Mouse (Mus musculus) myocyte (in vitro differentiated cells): ENCODE measurements around the gene Ubr1. TPM values are rescaled to one million over a fixed set of nuclear protein-coding genes. Genes with fewer than 3 reads are reported as not detected.

Source experiments
- H3K27me3 ChIP-seq: one replicate; pipeline ENCODE4 v1.6.1; 2011; ENCODE audit not compliant: control insufficient read depth, insufficient read depth, insufficient read length
- H3K36me3 ChIP-seq: one replicate; pipeline ENCODE4 v1.6.1; 2011; ENCODE audit not compliant: control insufficient read depth, insufficient read depth
- H3K4me2 ChIP-seq: one replicate; pipeline ENCODE4 v1.6.1; 2011; ENCODE audit warnings: low read depth, control low read depth
- H3K4me3 ChIP-seq: one replicate; pipeline ENCODE4 v1.5.1; 2011; ENCODE audit warnings: mild to moderate bottlenecking, control low read depth, moderate library complexity
- H3K79me2 ChIP-seq: one replicate; pipeline ENCODE4 v1.6.1; 2011; ENCODE audit not compliant: control insufficient read depth, insufficient read depth
- H3ac ChIP-seq: one replicate; pipeline ENCODE4 v1.6.1; 2011; ENCODE audit not compliant: control insufficient read depth, insufficient read length
- CEBPB ChIP-seq: IDR thresholded peaks from 2 replicates; pipeline ENCODE4 v1.6.1; 2011; ENCODE audit warnings: mild to moderate bottlenecking, moderate library complexity; ENCODE audit not compliant: poor library complexity, insufficient read depth, severe bottlenecking
- E2F4 ChIP-seq: IDR thresholded peaks from one replicate; pipeline ENCODE4 v1.6.1; 2011; ENCODE audit warnings: mild to moderate bottlenecking, control low read depth, moderate library complexity; ENCODE audit not compliant: insufficient read depth
- MAX ChIP-seq: IDR thresholded peaks from one replicate; pipeline ENCODE4 v1.6.1; 2011; ENCODE audit warnings: low read depth, mild to moderate bottlenecking, control low read depth
- MYOD1 ChIP-seq, 3 experiments: IDR thresholded peaks; one replicate each; pipeline ENCODE4 v1.6.1; 2011; ENCODE audit warnings: control low read depth in 2 of 3, low read depth in 2 of 3, mild to moderate bottlenecking in 2 of 3, moderate library complexity in 1 of 3; ENCODE audit not compliant: insufficient read length in 2 of 3, control insufficient read depth in 1 of 3
- MYOG ChIP-seq, 3 experiments: IDR thresholded peaks; one replicate each; pipeline ENCODE4 v1.6.1; 2011; ENCODE audit warnings: control low read depth in 2 of 3, low read depth in 2 of 3, mild to moderate bottlenecking in 2 of 3; ENCODE audit not compliant: insufficient read length in 2 of 3, control insufficient read depth in 1 of 3, insufficient read depth in 1 of 3
- POLR2A ChIP-seq: IDR thresholded peaks from one replicate; pipeline ENCODE4 v1.6.1; 2011; ENCODE audit warnings: low read depth, mild to moderate bottlenecking, control low read depth, moderate library complexity; ENCODE audit not compliant: insufficient read length
- POLR2AphosphoS2 ChIP-seq: IDR thresholded peaks from one replicate; pipeline ENCODE4 v1.6.1; 2011; ENCODE audit warnings: low read depth, control low read depth; ENCODE audit not compliant: insufficient read length
- REST ChIP-seq: IDR thresholded peaks from one replicate; pipeline ENCODE4 v1.6.1; 2011; ENCODE audit warnings: mild to moderate bottlenecking, control low read depth, moderate library complexity; ENCODE audit not compliant: insufficient read depth, insufficient read length
- SRF ChIP-seq: IDR thresholded peaks from one replicate; pipeline ENCODE4 v1.6.1; 2011; ENCODE audit warnings: low read depth; ENCODE audit not compliant: control insufficient read depth, insufficient read length
- TCF12 ChIP-seq: IDR thresholded peaks from one replicate; pipeline ENCODE4 v1.6.1; 2011; ENCODE audit warnings: mild to moderate bottlenecking, control low read depth; ENCODE audit not compliant: poor library complexity, insufficient read depth, severe bottlenecking
- TCF3 ChIP-seq: IDR thresholded peaks from one replicate; pipeline ENCODE4 v1.6.1; 2011; ENCODE audit warnings: low read depth, control low read depth; ENCODE audit not compliant: insufficient read length
- USF1 ChIP-seq: IDR thresholded peaks from one replicate; pipeline ENCODE4 v1.6.1; 2011; ENCODE audit warnings: low read depth, mild to moderate bottlenecking, control low read depth, moderate library complexity
- polyA plus RNA-seq: library from polyadenylated mRNA; unstranded; fragments of >200 nt; fragmentation: generic; extraction: Trizol; gene quantifications from one replicate; pipeline ENCODE4 v1.2.1, GENCODE M21; 2012; ENCODE audit warnings: missing spikeins

The Ubr1 gene
- polyA plus RNA-seq, 1 experiment, result 5.8 TPM

- H3ac ChIP-seq, result no peak overlapping the region
- H3K4me2 ChIP-seq, result no peak overlapping the region
- TF ChIP-seq MAX (no peak), TCF3 (no peak), SRF (no peak), TCF12 (no peak), MYOD1 (IDR thresholded peaks at IDR 0.05; ENCODE audit: control insufficient read depth in 1 of 3, insufficient read length in 2 of 3, low read depth in 2 of 3) (no peak), REST (no peak), POLR2A (no peak), USF1 (no peak), E2F4 (no peak), CEBPB (no peak), POLR2AphosphoS2 (no peak), MYOG (IDR thresholded peaks at IDR 0.05; ENCODE audit: control insufficient read depth in 1 of 3, insufficient read depth in 1 of 3, insufficient read length in 2 of 3, low read depth in 2 of 3) (no peak)
- no peaks in the 10 kb centered on the region for H3K27me3 ChIP-seq
- H3K79me2 ChIP-seq, result peaks cover 7% of the 10 kb centered on the region
- H3K36me3 ChIP-seq, result peaks cover 17% of the 10 kb centered on the region
- H3K4me3 ChIP-seq, result no peak overlapping the region
These were observed 18.2 kb downstream of the Ubr1 start for GRCm38 (mm10) chr2:120952176-120952938.

- Histone ChIP-seq H3K79me2 (no peaks in the 10 kb centered on the region), H3K36me3 (peaks cover 28% of the 10 kb centered on the region)
- TF ChIP-seq TCF12 (no peak), MYOG (IDR thresholded peaks at IDR 0.05; ENCODE audit: control insufficient read depth in 1 of 3, insufficient read depth in 1 of 3, insufficient read length in 2 of 3, low read depth in 2 of 3) (no peak), REST (no peak), E2F4 (no peak), MAX (no peak), CEBPB (no peak), MYOD1 (IDR thresholded peaks at IDR 0.05; ENCODE audit: control insufficient read depth in 1 of 3, insufficient read length in 2 of 3, low read depth in 2 of 3) (no peak), TCF3 (no peak), SRF (no peak), POLR2AphosphoS2 (no peak), POLR2A (no peak), USF1 (no peak)
These were observed 19.3 kb downstream of the Ubr1 start for GRCm38 (mm10) chr2:120951208-120951607.

GRCm38 (mm10) chr2:120933038-120933437, 37.5 kb downstream of the Ubr1 start:
- Histone ChIP-seq H3K4me2 (no peak overlapping the region), H3K4me3 (no peak overlapping the region), H3ac (no peak overlapping the region), H3K27me3 (no peaks in the 10 kb centered on the region), H3K79me2 (no peaks in the 10 kb centered on the region), H3K36me3 (peaks cover 39% of the 10 kb centered on the region)
- no peak for TF ChIP-seq TCF3
- no peak for TF ChIP-seq E2F4
- TF ChIP-seq TCF12, result no peak
- TF ChIP-seq MYOD1 (IDR thresholded peaks at IDR 0.05; ENCODE audit: control insufficient read depth in 1 of 3, insufficient read length in 2 of 3, low read depth in 2 of 3), result no peak
- TF ChIP-seq MAX, result no peak
- TF ChIP-seq SRF, result no peak
- no peak for TF ChIP-seq USF1
- TF ChIP-seq CEBPB, result no peak
- TF ChIP-seq MYOG (IDR thresholded peaks at IDR 0.05; ENCODE audit: control insufficient read depth in 1 of 3, insufficient read depth in 1 of 3, insufficient read length in 2 of 3, low read depth in 2 of 3), result no peak
- no peak for TF ChIP-seq POLR2A
- no peak for TF ChIP-seq REST

More at GRCm38 (mm10) chr2:120951208-120951607, 19.3 kb downstream of the Ubr1 start:
- Histone ChIP-seq H3K27me3 (no peaks in the 10 kb centered on the region), H3ac (no peak overlapping the region), H3K4me3 (no peak overlapping the region), H3K4me2 (no peak overlapping the region)

GRCm38 (mm10) chr2:120909556-120909955, 61.0 kb downstream of the Ubr1 start:
- Histone ChIP-seq H3K36me3 (peaks cover 50% of the 10 kb centered on the region), H3K4me3 (no peak overlapping the region), H3K27me3 (no peaks in the 10 kb centered on the region), H3ac (no peak overlapping the region), H3K4me2 (no peak overlapping the region), H3K79me2 (no peaks in the 10 kb centered on the region)
- no peak for TF ChIP-seq MAX
- no peak for TF ChIP-seq POLR2AphosphoS2
- TF ChIP-seq REST, result no peak
- no peak for TF ChIP-seq TCF12
- TF ChIP-seq SRF, result no peak
- no peak for TF ChIP-seq POLR2A

- Histone ChIP-seq H3K79me2 (no peaks in the 10 kb centered on the region), H3K27me3 (no peaks in the 10 kb centered on the region), H3K4me3 (no peak overlapping the region), H3ac (no peak overlapping the region), H3K36me3 (peaks cover 25% of the 10 kb centered on the region), H3K4me2 (no peak overlapping the region)
- no peak for TF ChIP-seq MAX
- TF ChIP-seq POLR2A, result no peak
- no peak for TF ChIP-seq SRF
- TF ChIP-seq MYOD1 (IDR thresholded peaks at IDR 0.05; ENCODE audit: control insufficient read depth in 1 of 3, insufficient read length in 2 of 3, low read depth in 2 of 3), result no peak
- no peak for TF ChIP-seq POLR2AphosphoS2
- TF ChIP-seq TCF12, result no peak
- TF ChIP-seq MYOG (IDR thresholded peaks at IDR 0.05; ENCODE audit: control insufficient read depth in 1 of 3, insufficient read depth in 1 of 3, insufficient read length in 2 of 3, low read depth in 2 of 3), result no peak
- no peak for TF ChIP-seq TCF3
- TF ChIP-seq USF1, result no peak
- no peak for TF ChIP-seq CEBPB
- no peak for TF ChIP-seq E2F4
- TF ChIP-seq REST, result no peak
These were observed 74.2 kb downstream of the Ubr1 start for GRCm38 (mm10) chr2:120896361-120896760.
